Mouse (Mus musculus) midbrain, embryonic 16.5 days (tissue): ENCODE results near the gene Stxbp3. TPM values are rescaled to one million over a fixed set of nuclear protein-coding genes. Genes with fewer than 3 reads are reported as not detected.

ENCODE experiments used
- ATAC-seq: fragments of 200-750 bp; cut with Nextera tagmentation; 2 replicates; pipeline ENCODE4 v1.8.0; 2017; ENCODE audit warnings: moderate TSS enrichment
- H3K27ac ChIP-seq: fragments of 300-500 bp; sonication (generic); 2 replicates; pipeline ENCODE4 v1.5.1; 2014; ENCODE audit warnings: mild to moderate bottlenecking, low read length, mixed read lengths
- H3K27me3 ChIP-seq: fragments of 300-500 bp; sonication (generic); 2 replicates; pipeline ENCODE4 v1.6.1; 2014; ENCODE audit warnings: low read depth, low read length, mixed read lengths; ENCODE audit not compliant: control insufficient read depth, insufficient read depth
- H3K36me3 ChIP-seq: fragments of 300-500 bp; sonication (generic); 2 replicates; pipeline ENCODE4 v1.6.1; 2014; ENCODE audit warnings: mild to moderate bottlenecking, low read length, moderate library complexity, mixed read lengths; ENCODE audit not compliant: control insufficient read depth, insufficient read depth
- H3K4me1 ChIP-seq: fragments of 300-500 bp; sonication (generic); 2 replicates; pipeline ENCODE4 v1.6.1; 2014; ENCODE audit warnings: mild to moderate bottlenecking, low read length, mixed read lengths; ENCODE audit not compliant: control insufficient read depth, insufficient read depth
- H3K4me2 ChIP-seq: fragments of 300-500 bp; sonication (generic); 2 replicates; pipeline ENCODE4 v1.6.1; 2014; ENCODE audit warnings: mild to moderate bottlenecking, low read length, mixed read lengths
- H3K4me3 ChIP-seq: fragments of 300-500 bp; sonication (generic); 2 replicates; pipeline ENCODE4 v1.5.1; 2014; ENCODE audit warnings: low read depth, mild to moderate bottlenecking, low read length, moderate library complexity, mixed read lengths
- H3K9ac ChIP-seq: fragments of 300-500 bp; sonication (generic); 2 replicates; pipeline ENCODE4 v1.6.1; 2014; ENCODE audit warnings: low read depth, low read length, mixed read lengths
- H3K9me3 ChIP-seq: fragments of 300-500 bp; sonication (generic); replicated peaks from 2 replicates; pipeline ENCODE4 v1.6.1; 2014; ENCODE audit warnings: mild to moderate bottlenecking, low read length, mixed read lengths; ENCODE audit not compliant: control insufficient read depth, poor library complexity, severe bottlenecking
- WGBS: fragments of 180-500 bp; shearing (Covaris S2); extraction: QIAGEN DNeasy Blood & Tissue Kit; methylation state at CpG from one replicate; pipeline ENCODE4 v1.1.7; 2014; 5-methylcytosine and 5-hydroxymethylcytosine counted together
- polyA plus RNA-seq: library from polyadenylated mRNA; unstranded; fragments of >200 nt; fragmentation: Nextera tagmentation; extraction: Ambion mirVana; gene quantifications from 2 replicates; pipeline ENCODE4 v1.2.1, GENCODE M21; 2015

The Stxbp3 gene
- polyA plus RNA-seq, 1 experiment from 2014 or later, result 16.2 TPM

DNA sequence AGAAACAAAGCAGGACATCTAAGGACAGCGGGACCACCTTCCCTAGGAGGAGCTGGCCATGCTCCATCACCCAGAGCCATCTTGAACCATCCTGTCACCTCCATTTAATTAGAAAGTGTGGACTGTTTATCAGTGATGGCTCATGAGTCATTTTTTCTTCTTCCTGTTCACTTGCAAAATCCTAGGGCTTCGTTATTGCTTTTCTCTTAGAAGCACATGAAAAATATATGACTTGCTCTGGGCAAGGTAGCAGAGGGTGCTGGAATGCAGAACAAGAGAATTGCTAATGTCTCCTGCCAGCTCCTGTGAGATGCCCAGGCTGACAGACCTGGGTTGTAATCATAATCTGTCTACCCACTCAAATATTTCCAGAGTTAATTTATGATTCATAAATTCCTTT, 20.5 kb upstream of the Stxbp3 start:
- Histone ChIP-seq H3K9ac (no peak overlapping the region), H3K27ac (no peak overlapping the region), H3K4me1 (peaks cover 6% of the 10 kb centered on the region), H3K36me3 (no peaks in the 10 kb centered on the region), H3K4me3 (no peak overlapping the region), H3K4me2 (no peak overlapping the region), H3K9me3 (no peaks in the 10 kb centered on the region), H3K27me3 (no peaks in the 10 kb centered on the region)
- ATAC-seq, result no peak
- WGBS, result 72% methylated on average over 2 of the region's 2 CpGs

GRCm38 (mm10) chr3:108858231-108858770, 18.0 kb upstream of the Stxbp3 start:
- no peaks in the 10 kb centered on the region for H3K9me3 ChIP-seq
- no peak overlapping the region for H3K4me3 ChIP-seq
- peak; percentile 90 for ATAC-seq
- H3K27ac ChIP-seq, result peak overlapping the region; percentile 78
- H3K36me3 ChIP-seq, result no peaks in the 10 kb centered on the region
- 0 out of 2 replicates have a peak overlapping the region, but pooled peaks have one; percentile 17 for H3K4me2 ChIP-seq
- H3K9ac ChIP-seq, result no peak overlapping the region
- peaks cover 9% of the 10 kb centered on the region for H3K4me1 ChIP-seq
- WGBS, result 12% methylated on average over 7 of the region's 7 CpGs
- H3K27me3 ChIP-seq, result no peaks in the 10 kb centered on the region

DNA sequence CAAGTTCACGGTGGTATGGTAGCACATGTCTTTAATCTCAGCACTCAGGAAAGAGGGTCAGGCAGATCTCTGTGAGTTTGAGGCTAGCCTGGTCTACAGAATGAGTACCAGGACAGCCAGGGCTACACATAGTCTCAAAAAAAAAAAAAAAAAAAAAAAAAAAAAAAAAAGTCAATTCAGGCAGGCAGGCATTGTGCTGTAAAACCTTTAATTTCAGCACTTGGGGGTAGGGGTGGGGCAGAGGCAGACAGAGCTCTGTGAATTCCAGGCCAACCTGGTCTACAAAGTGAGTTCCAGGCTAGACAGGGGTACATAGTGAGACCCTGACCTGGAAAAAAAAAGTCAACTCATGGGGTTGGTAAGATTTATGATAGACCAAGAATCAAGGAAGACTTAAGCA, 17.4 kb upstream of the Stxbp3 start:
- H3K9ac ChIP-seq, result no peak overlapping the region
- no peaks in the 10 kb centered on the region for H3K36me3 ChIP-seq
- no peak overlapping the region for H3K4me2 ChIP-seq
- peaks cover 9% of the 10 kb centered on the region for H3K4me1 ChIP-seq
- ATAC-seq, result peak; percentile 9
- H3K9me3 ChIP-seq, result no peaks in the 10 kb centered on the region
- peak overlapping the region; percentile 78 for H3K27ac ChIP-seq
- H3K27me3 ChIP-seq, result no peaks in the 10 kb centered on the region
- no peak overlapping the region for H3K4me3 ChIP-seq
- WGBS, result 68% methylated on average over 1 of the region's 1 CpGs

- ATAC-seq, result no peak
- Histone ChIP-seq H3K36me3 (no peaks in the 10 kb centered on the region), H3K9ac (no peak overlapping the region), H3K4me3 (no peak overlapping the region), H3K9me3 (no peaks in the 10 kb centered on the region), H3K4me1 (peaks cover 9% of the 10 kb centered on the region), H3K27me3 (no peaks in the 10 kb centered on the region), H3K27ac (no peak overlapping the region), H3K4me2 (no peak overlapping the region)
- WGBS, result 24% methylated on average over 3 of the region's 3 CpGs
Measured at GRCm38 (mm10) chr3:108857124-108857470, 16.8 kb upstream of the Stxbp3 start.

DNA sequence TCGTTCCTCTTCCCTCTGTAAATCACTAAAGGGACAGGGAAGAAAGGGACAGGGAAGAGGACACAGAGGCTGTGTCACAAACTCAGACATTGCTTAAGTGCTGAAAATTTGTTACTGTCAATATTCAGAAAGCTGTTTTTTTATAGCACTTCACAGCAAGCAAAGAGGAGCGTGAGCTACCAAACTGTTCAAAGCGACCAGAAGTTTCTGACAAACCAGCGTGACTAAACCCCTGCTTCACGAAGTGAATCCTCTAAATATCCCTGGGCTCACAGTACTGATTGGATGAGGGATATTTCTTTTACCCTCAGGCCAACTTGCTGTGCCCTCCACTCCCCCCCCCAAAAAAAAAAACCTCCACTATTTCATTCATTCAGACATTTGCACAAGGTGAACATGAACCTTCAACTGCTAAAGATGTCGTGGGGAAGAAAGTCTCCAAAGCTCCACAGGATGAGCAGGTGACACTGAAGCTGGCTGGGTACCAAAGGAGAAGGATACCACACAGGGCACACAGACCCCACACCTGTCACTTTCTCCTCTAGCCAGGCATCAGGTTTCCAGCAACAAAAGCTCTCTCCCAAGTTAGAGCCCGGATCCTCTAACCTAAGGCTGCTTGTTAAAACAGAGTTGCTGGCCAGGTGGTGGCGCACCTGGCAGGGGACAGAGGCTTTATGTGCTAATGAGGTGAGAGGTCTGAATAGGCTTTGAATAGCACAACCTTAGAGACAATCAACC, 16.2 kb upstream of the Stxbp3 start:
- Histone ChIP-seq H3K9me3 (no peaks in the 10 kb centered on the region), H3K9ac (no peak overlapping the region), H3K4me1 (peaks cover 9% of the 10 kb centered on the region), H3K4me3 (no peak overlapping the region), H3K27ac (no peak overlapping the region), H3K27me3 (no peaks in the 10 kb centered on the region), H3K4me2 (no peak overlapping the region), H3K36me3 (no peaks in the 10 kb centered on the region)
- 37% methylated on average over 8 of the region's 8 CpGs for WGBS
- no peak for ATAC-seq

DNA sequence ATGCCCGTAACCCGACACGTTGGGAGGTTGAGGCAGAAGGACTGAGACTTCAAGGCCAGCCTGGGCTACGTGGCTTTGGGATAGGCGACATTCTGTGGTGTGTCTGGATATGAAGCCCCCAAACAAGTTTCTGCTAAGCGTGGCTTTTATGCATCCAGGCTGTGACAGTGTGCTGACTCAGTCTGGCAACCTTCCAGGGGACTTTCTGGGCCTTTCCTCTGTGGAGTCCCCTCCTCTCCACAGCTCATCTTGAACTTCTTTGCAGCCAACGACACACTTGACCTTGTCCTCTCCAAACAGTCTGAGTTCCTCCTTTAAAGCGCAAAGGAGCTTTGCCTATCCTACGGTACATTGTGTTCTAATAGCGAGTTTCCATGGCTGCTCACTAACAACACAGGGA, 15.5 kb upstream of the Stxbp3 start:
- Histone ChIP-seq H3K9me3 (no peaks in the 10 kb centered on the region), H3K36me3 (no peaks in the 10 kb centered on the region), H3K4me1 (peaks cover 9% of the 10 kb centered on the region), H3K4me2 (no peak overlapping the region), H3K27ac (no peak overlapping the region), H3K27me3 (no peaks in the 10 kb centered on the region), H3K9ac (no peak overlapping the region), H3K4me3 (no peak overlapping the region)
- 64% methylated on average over 10 of the region's 10 CpGs for WGBS
- ATAC-seq, result no peak

DNA sequence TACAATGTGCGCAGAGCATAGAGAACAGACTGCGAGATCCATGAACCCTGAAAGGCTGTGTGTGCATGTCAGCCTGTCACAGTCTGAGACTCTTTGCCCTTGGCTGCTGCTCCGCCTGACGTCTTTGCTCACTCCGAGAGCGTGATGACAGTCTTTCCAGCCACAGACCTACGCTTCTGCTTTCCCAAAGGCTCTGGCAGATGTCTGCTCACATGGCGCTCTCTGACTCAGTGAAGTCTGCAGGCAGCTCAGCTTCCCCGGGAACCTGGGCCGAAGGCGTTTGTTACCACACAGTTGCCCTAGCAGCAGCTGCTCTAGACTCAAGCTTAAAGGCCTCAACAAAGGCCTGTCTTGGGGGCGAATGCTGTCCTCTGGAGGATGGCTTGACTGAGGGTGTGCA, 15.0 kb upstream of the Stxbp3 start:
- Histone ChIP-seq H3K36me3 (no peaks in the 10 kb centered on the region), H3K27me3 (no peaks in the 10 kb centered on the region), H3K9me3 (no peaks in the 10 kb centered on the region), H3K4me1 (peaks cover 9% of the 10 kb centered on the region), H3K4me2 (no peak overlapping the region), H3K27ac (no peak overlapping the region), H3K9ac (no peak overlapping the region), H3K4me3 (no peak overlapping the region)
- no peak for ATAC-seq
- WGBS, result 42% methylated on average over 12 of the region's 12 CpGs

GRCm38 (mm10) chr3:108853266-108853665, 12.9 kb upstream of the Stxbp3 start:
- no peak overlapping the region for H3K4me3 ChIP-seq
- H3K9me3 ChIP-seq, result no peaks in the 10 kb centered on the region
- H3K27ac ChIP-seq, result no peak overlapping the region
- WGBS, result 79% methylated on average over 1 of the region's 1 CpGs
- H3K4me1 ChIP-seq, result peaks cover 6% of the 10 kb centered on the region
- H3K9ac ChIP-seq, result no peak overlapping the region
- no peak for ATAC-seq
- H3K36me3 ChIP-seq, result no peaks in the 10 kb centered on the region
- H3K4me2 ChIP-seq, result no peak overlapping the region
- no peaks in the 10 kb centered on the region for H3K27me3 ChIP-seq

DNA sequence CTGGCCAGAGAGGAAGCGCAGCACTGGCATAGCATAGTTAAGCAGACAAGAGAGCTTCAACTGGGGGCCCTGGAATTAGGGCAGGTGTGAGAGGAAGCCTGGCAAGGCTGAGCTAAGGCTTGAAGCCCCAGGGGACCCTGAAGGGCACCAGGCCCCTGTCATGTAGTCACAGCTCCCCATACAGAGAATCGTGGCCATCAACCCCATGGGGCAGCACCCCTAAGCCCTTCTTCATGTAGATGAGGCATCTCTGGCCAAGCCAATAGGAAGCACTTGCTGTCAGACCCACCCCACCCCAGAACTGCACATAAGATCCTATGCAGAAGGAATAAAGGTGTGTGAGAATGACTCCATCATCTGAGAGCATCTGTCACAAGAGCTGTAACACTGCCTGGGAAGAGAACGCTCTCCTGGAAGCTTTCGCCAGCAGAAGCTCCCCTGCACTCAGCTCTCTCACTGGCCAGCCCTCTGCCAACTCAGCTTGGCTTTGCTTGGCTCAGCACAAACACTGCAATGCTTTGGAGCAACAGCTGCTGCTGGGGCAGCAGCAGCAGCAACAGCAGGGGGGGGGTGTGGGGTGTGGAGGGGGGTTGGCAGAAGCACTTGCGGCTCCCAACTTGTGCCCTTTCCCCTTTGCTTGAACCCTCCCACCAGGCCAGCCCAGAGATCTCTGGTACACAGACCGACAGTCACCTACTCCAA, 11.8 kb upstream of the Stxbp3 start:
- ATAC-seq, result no peak

More for the DNA sequence above, 11.8 kb upstream of the Stxbp3 start:
- Histone ChIP-seq H3K27ac (no peak overlapping the region), H3K4me1 (0 out of 2 replicates have a peak, but pooled peaks cover 2% of the 10 kb centered on the region), H3K36me3 (no peaks in the 10 kb centered on the region), H3K27me3 (no peaks in the 10 kb centered on the region), H3K4me3 (no peak overlapping the region), H3K9ac (no peak overlapping the region), H3K4me2 (no peak overlapping the region), H3K9me3 (no peaks in the 10 kb centered on the region)
- 60% methylated on average over 6 of the region's 6 CpGs for WGBS
